Mouse (Mus musculus) limb, embryonic 13.5 days (tissue): Measurements from ENCODE around the gene Zmiz1. TPM values are rescaled to one million over a fixed set of nuclear protein-coding genes. Genes with fewer than 3 reads are reported as not detected.

Experiments used
- ATAC-seq: fragments of 200-750 bp; cut with Nextera tagmentation; 2 replicates; pipeline ENCODE4 v1.8.0; 2017; ENCODE audit warnings: low read depth, moderate number of reproducible peaks, moderate TSS enrichment; ENCODE audit not compliant: low FRiP score
- H3K27ac ChIP-seq: fragments of 300-500 bp; sonication (generic); 2 replicates; pipeline ENCODE4 v1.5.1; 2015; ENCODE audit warnings: inconsistent platforms, mild to moderate bottlenecking, moderate library complexity
- H3K27me3 ChIP-seq: fragments of 300-500 bp; sonication (generic); 2 replicates; pipeline ENCODE4 v1.6.1; 2015; ENCODE audit warnings: mild to moderate bottlenecking, inconsistent platforms
- H3K36me3 ChIP-seq: fragments of 300-500 bp; sonication (generic); 2 replicates; pipeline ENCODE4 v1.6.1; 2015; ENCODE audit warnings: inconsistent platforms, mild to moderate bottlenecking, moderate library complexity
- H3K4me1 ChIP-seq: fragments of 300-500 bp; sonication (generic); 2 replicates; pipeline ENCODE4 v1.6.1; 2015; ENCODE audit warnings: inconsistent platforms
- H3K4me2 ChIP-seq: fragments of 300-500 bp; sonication (generic); replicated peaks from 2 replicates; pipeline ENCODE4 v1.6.1; 2015; ENCODE audit warnings: inconsistent platforms, mild to moderate bottlenecking, moderate library complexity
- H3K4me3 ChIP-seq: fragments of 300-500 bp; sonication (generic); 2 replicates; pipeline ENCODE4 v1.5.1; 2015; ENCODE audit warnings: moderate library complexity, mild to moderate bottlenecking, inconsistent platforms
- H3K9ac ChIP-seq: fragments of 300-500 bp; sonication (generic); 2 replicates; pipeline ENCODE4 v1.6.1; 2015; ENCODE audit warnings: mild to moderate bottlenecking, inconsistent platforms
- H3K9me3 ChIP-seq: fragments of 300-500 bp; sonication (generic); 2 replicates; pipeline ENCODE4 v1.6.1; 2016; ENCODE audit warnings: inconsistent platforms
- whole genome bisulfite sequencing: fragments of 180-500 bp; shearing (Covaris S2); methylation state at CpG from one replicate; pipeline ENCODE4 v1.1.7; 2015; 5-methylcytosine and 5-hydroxymethylcytosine counted together
- polyA plus RNA-seq: library from polyadenylated mRNA; unstranded; fragments of >200 nt; fragmentation: Nextera tagmentation; extraction: Ambion mirVana; gene quantifications from 2 replicates; pipeline ENCODE4 v1.2.1, GENCODE M21; 2015

Gene Zmiz1
- polyA plus RNA-seq, 1 experiment from 2014 or later = 68.6 TPM

- Histone ChIP-seq H3K4me1 (peaks cover 20% of the 10 kb centered on the region), H3K27me3 (no peaks in the 10 kb centered on the region), H3K9me3 (no peaks in the 10 kb centered on the region), H3K9ac (no peak overlapping the region), H3K4me2 (no peak overlapping the region), H3K36me3 (peaks cover 94% of the 10 kb centered on the region), H3K27ac (no peak overlapping the region; the same call in 1 of the 2 replicates), H3K4me3 (no peak overlapping the region)
- 88% methylated on average over 3 of the region's 3 CpGs for WGBS
- no peak for ATAC-seq
These were observed 181.0 kb downstream of the Zmiz1 start for GRCm38 (mm10) chr14:25639979-25640378.

GRCm38 (mm10) chr14:25640421-25641056, 181.6 kb downstream of the Zmiz1 start:
- H3K27ac ChIP-seq = no peak overlapping the region; the same call in 1 of the 2 replicates
- no peaks in the 10 kb centered on the region for H3K27me3 ChIP-seq
- H3K9ac ChIP-seq = no peak overlapping the region
- peaks cover 14% of the 10 kb centered on the region for H3K4me1 ChIP-seq
- H3K4me2 ChIP-seq = no peak overlapping the region
- ATAC-seq = no peak
- 55% methylated on average over 6 of the region's 6 CpGs for WGBS
- H3K9me3 ChIP-seq = no peaks in the 10 kb centered on the region
- no peak overlapping the region for H3K4me3 ChIP-seq
- H3K36me3 ChIP-seq = peaks cover 95% of the 10 kb centered on the region

GRCm38 (mm10) chr14:25641067-25641466, 182.1 kb downstream of the Zmiz1 start:
- Histone ChIP-seq H3K4me2 (no peak overlapping the region), H3K27me3 (no peaks in the 10 kb centered on the region), H3K9ac (no peak overlapping the region), H3K9me3 (no peaks in the 10 kb centered on the region), H3K27ac (no peak overlapping the region), H3K36me3 (peaks cover 95% of the 10 kb centered on the region), H3K4me1 (peaks cover 10% of the 10 kb centered on the region), H3K4me3 (no peak overlapping the region)
- WGBS = 83% methylated on average over 6 of the region's 6 CpGs
- ATAC-seq = no peak

- Histone ChIP-seq H3K4me1 (0 out of 2 replicates have a peak, but pooled peaks cover under 1% of the 10 kb centered on the region), H3K27ac (no peak overlapping the region), H3K4me2 (no peak overlapping the region), H3K9ac (no peak overlapping the region), H3K4me3 (no peak overlapping the region), H3K9me3 (no peaks in the 10 kb centered on the region), H3K27me3 (no peaks in the 10 kb centered on the region), H3K36me3 (peaks cover 97% of the 10 kb centered on the region)
- no peak for ATAC-seq
- WGBS = 93% methylated on average over 9 of the region's 9 CpGs
These were observed 186.7 kb downstream of the Zmiz1 start for GRCm38 (mm10) chr14:25645717-25646116.

GRCm38 (mm10) chr14:25646161-25646621, 187.2 kb downstream of the Zmiz1 start:
- ATAC-seq = no peak
- Histone ChIP-seq H3K4me2 (no peak overlapping the region), H3K4me1 (no peaks in the 10 kb centered on the region), H3K9ac (no peak overlapping the region), H3K9me3 (no peaks in the 10 kb centered on the region), H3K27me3 (no peaks in the 10 kb centered on the region), H3K4me3 (no peak overlapping the region), H3K36me3 (peaks cover 99% of the 10 kb centered on the region), H3K27ac (no peak overlapping the region)
- 83% methylated on average over 2 of the region's 2 CpGs for WGBS

- no peak for ATAC-seq
- Histone ChIP-seq H3K27ac (no peak overlapping the region), H3K9me3 (no peaks in the 10 kb centered on the region), H3K36me3 (peaks cover 100% of the 10 kb centered on the region), H3K4me1 (no peaks in the 10 kb centered on the region), H3K27me3 (no peaks in the 10 kb centered on the region), H3K4me2 (no peak overlapping the region), H3K9ac (no peak overlapping the region), H3K4me3 (no peak overlapping the region)
- 97% methylated on average over 4 of the region's 4 CpGs for WGBS
These were observed 192.1 kb downstream of the Zmiz1 start for GRCm38 (mm10) chr14:25651131-25651530.

GRCm38 (mm10) chr14:25651905-25652304, 192.9 kb downstream of the Zmiz1 start:
- WGBS = 89% methylated on average over 9 of the region's 9 CpGs
- Histone ChIP-seq H3K4me2 (no peak overlapping the region), H3K9ac (no peak overlapping the region), H3K4me1 (no peaks in the 10 kb centered on the region), H3K27ac (no peak overlapping the region), H3K4me3 (no peak overlapping the region), H3K9me3 (no peaks in the 10 kb centered on the region), H3K36me3 (peaks cover 100% of the 10 kb centered on the region), H3K27me3 (no peaks in the 10 kb centered on the region)
- no peak for ATAC-seq

- Histone ChIP-seq H3K4me3 (no peak overlapping the region), H3K36me3 (peaks cover 100% of the 10 kb centered on the region), H3K27ac (no peak overlapping the region), H3K4me2 (no peak overlapping the region), H3K4me1 (no peaks in the 10 kb centered on the region), H3K9me3 (no peaks in the 10 kb centered on the region), H3K9ac (no peak overlapping the region), H3K27me3 (no peaks in the 10 kb centered on the region)
- no peak for ATAC-seq
- 93% methylated on average over 14 of the region's 14 CpGs for WGBS
These were observed 195.6 kb downstream of the Zmiz1 start for GRCm38 (mm10) chr14:25654401-25655197.

- Histone ChIP-seq H3K36me3 (peaks cover 99% of the 10 kb centered on the region), H3K4me1 (no peaks in the 10 kb centered on the region), H3K4me2 (no peak overlapping the region), H3K9ac (0 out of 2 replicates have a peak overlapping the region, but pooled peaks have one; percentile 6), H3K9me3 (no peaks in the 10 kb centered on the region), H3K27ac (no peak overlapping the region), H3K27me3 (no peaks in the 10 kb centered on the region), H3K4me3 (no peak overlapping the region)
- ATAC-seq = no peak
- 66% methylated on average over 11 of the region's 11 CpGs for WGBS
These were observed 201.7 kb downstream of the Zmiz1 start for GRCm38 (mm10) chr14:25660661-25661060.

GRCm38 (mm10) chr14:25661185-25661920, 202.4 kb downstream of the Zmiz1 start:
- H3K27ac ChIP-seq = no peak overlapping the region
- H3K9me3 ChIP-seq = no peaks in the 10 kb centered on the region
- no peak overlapping the region for H3K4me3 ChIP-seq
- no peak overlapping the region for H3K9ac ChIP-seq
- H3K4me1 ChIP-seq = no peaks in the 10 kb centered on the region
- no peak overlapping the region for H3K4me2 ChIP-seq
- ATAC-seq = no peak; the same call in 1 of the 2 replicates
- peaks cover 99% of the 10 kb centered on the region for H3K36me3 ChIP-seq
- no peaks in the 10 kb centered on the region for H3K27me3 ChIP-seq
- WGBS = 80% methylated on average over 17 of the region's 17 CpGs

GRCm38 (mm10) chr14:25663649-25664309, 204.8 kb downstream of the Zmiz1 start:
- Histone ChIP-seq H3K4me3 (no peak overlapping the region), H3K27ac (0 out of 2 replicates have a peak overlapping the region, but pooled peaks have one; percentile 2), H3K9me3 (no peaks in the 10 kb centered on the region), H3K36me3 (peaks cover 95% of the 10 kb centered on the region), H3K27me3 (no peaks in the 10 kb centered on the region), H3K9ac (no peak overlapping the region), H3K4me1 (no peaks in the 10 kb centered on the region), H3K4me2 (no peak overlapping the region)
- ATAC-seq = no peak
- 81% methylated on average over 7 of the region's 7 CpGs for WGBS
